Mouse (Mus musculus): ENCODE data around the gene Myh10. TPM values are rescaled to one million over a fixed set of nuclear protein-coding genes. Genes with fewer than 3 reads are reported as not detected.

Gene Myh10
- total and polyA plus RNA-seq, 3 experiments, result 0.38 to 2.7 (median 0.62) TPM

GRCm38 (mm10) chr11:68853611-68854401 is 162.4 kb downstream of the Myh10 start:
- TF ChIP-seq JUND (conservative IDR thresholded peaks at IDR 0.05; ENCODE audit: low read depth, low read length), result peak; percentile 48; the same call in 1 of the 2 replicates
- TF ChIP-seq MAZ (IDR thresholded peaks at IDR 0.05; ENCODE audit: low read depth, low read length), result no peak; the same call in 1 of the 2 replicates
- TF ChIP-seq USF1 (IDR thresholded peaks at IDR 0.05; ENCODE audit: low read depth, low read length), result no peak
- TF ChIP-seq CTCF (conservative IDR thresholded peaks at IDR 0.05 in 1 of 2, IDR thresholded peaks at IDR 0.05 in 1 of 2; ENCODE audit: low read depth in 2 of 2, low read length in 2 of 2), result no peak
- peak; percentile 75 for TF ChIP-seq ZNF384 (IDR thresholded peaks at IDR 0.05; ENCODE audit: low read depth, low read length)
- no peak for TF ChIP-seq E2F4 (IDR thresholded peaks at IDR 0.05; ENCODE audit: insufficient replicate concordance, low read depth, low read length)
- no peak for TF ChIP-seq HCFC1 (IDR thresholded peaks at IDR 0.05; ENCODE audit: low read depth, low read length)
- no peak for TF ChIP-seq EP300 (IDR thresholded peaks at IDR 0.05; ENCODE audit: low read length)
- no peak for TF ChIP-seq NELFE (IDR thresholded peaks at IDR 0.05; ENCODE audit: low read depth, low read length)
- TF ChIP-seq CHD1 (IDR thresholded peaks at IDR 0.05; ENCODE audit: low read depth, low read length), result peak; percentile 32; the same call in 1 of the 2 replicates
- TF ChIP-seq ZKSCAN1 (IDR thresholded peaks at IDR 0.05; ENCODE audit: borderline replicate concordance, low read depth, low read length), result no peak
- TF ChIP-seq TCF12 (IDR thresholded peaks at IDR 0.05; ENCODE audit: low read depth, low read length), result no peak
- 0 out of 2 replicates have a peak, but pooled peaks have one; percentile 26 for TF ChIP-seq TBP (conservative IDR thresholded peaks at IDR 0.05; ENCODE audit: low read depth, low read length)
- TF ChIP-seq MAFK (IDR thresholded peaks at IDR 0.05; ENCODE audit: insufficient replicate concordance, low read length), result no peak
- TF ChIP-seq POLR2A (IDR thresholded peaks at IDR 0.05; ENCODE audit: low read depth, low read length), result peak; percentile 57
- no peak for TF ChIP-seq POLR2AphosphoS2 (IDR thresholded peaks at IDR 0.05; ENCODE audit: low read depth, low read length)
- TF ChIP-seq NRF1 (IDR thresholded peaks at IDR 0.05; ENCODE audit: low read depth, low read length), result no peak
- TF ChIP-seq BHLHE40 (IDR thresholded peaks at IDR 0.05; ENCODE audit: low read depth, low read length), result no peak
- TF ChIP-seq USF2 (conservative IDR thresholded peaks at IDR 0.05; ENCODE audit: low read depth, low read length), result no peak
- TF ChIP-seq SIN3A (IDR thresholded peaks at IDR 0.05; ENCODE audit: low read length), result 0 out of 2 replicates have a peak, but pooled peaks have one; percentile 58
- TF ChIP-seq UBTF (IDR thresholded peaks at IDR 0.05; ENCODE audit: low read depth, low read length), result no peak
- no peak for TF ChIP-seq MEF2A (IDR thresholded peaks at IDR 0.05; ENCODE audit: borderline replicate concordance, low read depth, low read length)
- 0 out of 2 replicates have a peak, but pooled peaks have one; percentile 37 for TF ChIP-seq JUN (IDR thresholded peaks at IDR 0.05; ENCODE audit: insufficient read depth, low read depth, low read length)
- no peak for TF ChIP-seq ETS1 (conservative IDR thresholded peaks at IDR 0.05; ENCODE audit: low read depth, low read length)
- H3K9me3 ChIP-seq (replicated peaks; ENCODE audit: low read length), result no peaks in the 10 kb centered on the region
- in situ Hi-C loops (cut with MboI; ENCODE audit: low pct_ligation_motif_present, low pct_unique_long_range_greater_than_20kb, low sequenced_read_pairs), result no loop called here
- DNase-seq (ENCODE audit: extremely low read depth), result peak; percentile 75
- peaks cover 33% of the 10 kb centered on the region for H3K79me2 ChIP-seq (replicated peaks; ENCODE audit: control insufficient read depth, extremely low read depth, insufficient read depth, poor library complexity, severe bottlenecking)
- no peaks in the 10 kb centered on the region for H3K27me3 ChIP-seq (replicated peaks)
- peak overlapping the region; percentile 10; the same call in 1 of the 2 replicates for H3K27ac ChIP-seq (ENCODE audit: insufficient read depth, low read depth)
- H3K36me3 ChIP-seq (replicated peaks in 1 of 2; ENCODE audit: control insufficient read depth in 1 of 2, insufficient read depth in 1 of 2, low read length in 1 of 2), result peaks cover 0 to 9% of the 10 kb centered on the region in 2 experiments
- dilution Hi-C loops (cut with MboI; ENCODE audit: extremely low pct_ligation_motif_present, extremely low pct_unique_long_range_greater_than_20kb, low sequenced_read_pairs), result no loop called here
- H3K4me2 ChIP-seq (ENCODE audit: insufficient read depth, low read depth, poor library complexity, severe bottlenecking), result peak overlapping the region; percentile 92
- H3K9ac ChIP-seq (ENCODE audit: insufficient read depth, low read depth), result peak overlapping the region; percentile 97
- H3K4me3 ChIP-seq (replicated peaks in 1 of 3; ENCODE audit: low read depth in 2 of 3, low read length in 2 of 3, poor library complexity in 1 of 3), result peak overlapping the region; percentile 63 to 92 (median 77)
- H3K4me1 ChIP-seq (ENCODE audit: control insufficient read depth in 1 of 2, insufficient read depth in 2 of 2), result peaks cover 2 to 37% of the 10 kb centered on the region in 2 experiments; a peak in 2 of 4 replicates
